Mouse (Mus musculus) heart, postnatal 0 days (tissue): ENCODE data around the gene Olfr1218.

Experiments
- CTCF ChIP-seq: IDR thresholded peaks from 2 replicates; pipeline ENCODE4 v1.5.1; 2016; ENCODE audit warnings: antibody characterized with exemption, control low read depth, low read depth
- EP300 ChIP-seq: IDR thresholded peaks from 2 replicates; pipeline ENCODE4 v1.6.1; 2016; ENCODE audit warnings: antibody characterized with exemption, low read depth

- TF ChIP-seq CTCF (no peak), EP300 (no peak)
These were observed 20.5 kb upstream of the Olfr1218 start for GRCm38 (mm10) chr2:89081487-89081886.
